Mouse (Mus musculus) stomach, embryonic 16.5 days (tissue): ENCODE data around the gene Slfn3. TPM values are rescaled to one million over a fixed set of nuclear protein-coding genes. Genes with fewer than 3 reads are reported as not detected.
"Not testable (repeated sequence)": the region's sequence is repeated elsewhere in the genome, so short reads cannot be mapped to it uniquely, and the experiment has no call there.

Experiments
- ATAC-seq: fragments of 200-750 bp; cut with Nextera tagmentation; 2 replicates; pipeline ENCODE4 v1.8.0; 2017; ENCODE audit warnings: moderate number of reproducible peaks, moderate TSS enrichment; ENCODE audit not compliant: insufficient read depth, low FRiP score
- H3K27ac ChIP-seq: fragments of 300-500 bp; sonication (generic); 2 replicates; pipeline ENCODE4 v1.5.1; 2014; ENCODE audit warnings: low read length
- H3K27me3 ChIP-seq: fragments of 300-500 bp; sonication (generic); 2 replicates; pipeline ENCODE4 v1.6.1; 2014; ENCODE audit warnings: low read length, control low read depth, mixed read lengths; ENCODE audit not compliant: control insufficient read depth, insufficient read depth
- H3K36me3 ChIP-seq: fragments of 300-500 bp; sonication (generic); 2 replicates; pipeline ENCODE4 v1.6.1; 2014; ENCODE audit warnings: low read length; ENCODE audit not compliant: control insufficient read depth, insufficient read depth
- H3K4me1 ChIP-seq: fragments of 300-500 bp; sonication (generic); 2 replicates; pipeline ENCODE4 v1.6.1; 2014; ENCODE audit warnings: low read length, control low read depth, mixed read lengths; ENCODE audit not compliant: control insufficient read depth, insufficient read depth
- H3K4me2 ChIP-seq: fragments of 300-500 bp; sonication (generic); 2 replicates; pipeline ENCODE4 v1.6.1; 2014; ENCODE audit warnings: low read depth, low read length, mixed read lengths
- H3K4me3 ChIP-seq: fragments of 300-500 bp; sonication (generic); replicated peaks from 2 replicates; pipeline ENCODE4 v1.5.1; 2014; ENCODE audit warnings: mild to moderate bottlenecking, low read length
- H3K9ac ChIP-seq: fragments of 300-500 bp; sonication (generic); 2 replicates; pipeline ENCODE4 v1.6.1; 2014; ENCODE audit warnings: low read length
- H3K9me3 ChIP-seq: fragments of 300-500 bp; sonication (generic); replicated peaks from 2 replicates; pipeline ENCODE4 v1.6.1; 2016; ENCODE audit warnings: low read length, control low read depth; ENCODE audit not compliant: control insufficient read depth
- WGBS: fragments of 180-500 bp; shearing (Covaris S2); extraction: QIAGEN DNeasy Blood & Tissue Kit; methylation state at CpG from one replicate; pipeline ENCODE4 v1.1.7; 2014; 5-methylcytosine and 5-hydroxymethylcytosine counted together
- polyA plus RNA-seq: library from polyadenylated mRNA; unstranded; fragments of >200 nt; fragmentation: Nextera tagmentation; extraction: Ambion mirVana; gene quantifications from 2 replicates; pipeline ENCODE4 v1.2.1, GENCODE M21; 2015

Slfn3 gene
- polyA plus RNA-seq, 1 experiment from 2014 or later = 0.80 TPM

DNA sequence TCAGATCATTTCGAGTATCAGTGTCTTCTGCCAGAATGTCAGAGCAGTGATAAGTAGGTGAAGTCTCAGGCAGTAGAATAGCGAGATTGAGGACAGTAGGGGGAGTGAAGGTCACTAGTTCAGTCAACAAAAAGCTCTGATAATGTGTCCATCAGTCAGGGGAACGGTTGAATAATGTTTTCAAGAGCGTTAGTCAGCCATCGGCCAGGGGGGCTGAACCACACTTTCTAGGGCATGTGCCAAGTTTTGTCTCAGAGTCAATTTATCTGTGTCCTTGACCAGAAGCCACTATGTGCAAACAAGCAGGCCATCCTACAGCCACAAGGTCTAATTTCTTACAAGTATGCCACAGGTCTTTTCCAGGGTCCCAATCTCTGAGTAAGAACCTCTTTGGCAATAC, 66.1 kb downstream of the Slfn3 start:
- H3K27me3 ChIP-seq, H3K4me2 ChIP-seq, H3K9me3 ChIP-seq, H3K4me1 ChIP-seq, ATAC-seq, H3K4me3 ChIP-seq, H3K9ac ChIP-seq, H3K27ac ChIP-seq, H3K36me3 ChIP-seq: not testable (repeated sequence)
- WGBS = 30% methylated on average over 5 of the region's 5 CpGs

DNA sequence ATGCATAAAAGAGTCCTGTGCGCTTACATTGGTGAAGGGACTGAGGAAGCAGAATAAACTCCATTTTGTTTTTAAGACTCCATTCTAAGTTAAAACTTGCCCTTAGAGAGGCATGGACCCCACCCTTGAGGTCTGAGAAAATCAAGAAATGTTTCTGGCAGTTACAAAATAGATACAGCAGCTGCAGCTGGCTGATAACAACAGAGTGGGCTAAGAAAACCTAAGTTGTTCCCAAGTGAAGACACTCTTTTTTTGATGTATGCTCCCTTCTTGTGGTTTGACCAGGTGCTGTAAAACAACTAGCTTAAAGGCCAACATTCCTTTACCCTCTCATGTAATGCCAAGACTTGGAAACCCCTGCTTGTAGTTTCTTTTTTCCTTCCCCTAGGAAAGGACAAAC, 71.5 kb downstream of the Slfn3 start:
- no peaks in the 10 kb centered on the region for H3K27me3 ChIP-seq

DNA sequence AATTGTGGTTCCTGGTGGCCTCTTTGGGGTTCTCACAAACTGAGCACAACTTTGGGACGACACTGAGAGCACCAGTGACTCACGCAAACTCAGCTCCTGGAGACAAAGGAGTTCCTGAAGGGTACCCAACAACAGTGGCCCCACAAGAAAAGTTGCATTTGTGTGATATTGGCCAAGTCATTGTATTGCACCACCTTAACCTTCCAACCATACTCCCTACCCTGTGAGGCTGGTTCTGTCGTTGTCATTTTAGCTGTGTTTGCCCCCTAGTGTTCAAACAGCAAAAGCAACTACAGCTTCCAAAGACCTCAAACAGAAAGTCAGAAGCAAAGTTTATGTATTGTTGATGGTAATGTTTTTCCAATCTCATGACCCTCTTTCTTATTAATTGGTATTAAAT, 72.0 kb downstream of the Slfn3 start:
- H3K27me3 ChIP-seq = no peaks in the 10 kb centered on the region
- no peaks in the 10 kb centered on the region for H3K36me3 ChIP-seq
- no peaks in the 10 kb centered on the region for H3K4me1 ChIP-seq
- H3K4me2 ChIP-seq = no peak overlapping the region
- ATAC-seq = no peak
- H3K9ac ChIP-seq = no peak overlapping the region
- H3K27ac ChIP-seq = no peak overlapping the region
- H3K9me3 ChIP-seq = no peaks in the 10 kb centered on the region
- H3K4me3 ChIP-seq = no peak overlapping the region
- 58% methylated on average over 3 of the region's 3 CpGs for WGBS

More for the DNA sequence above, 71.5 kb downstream of the Slfn3 start:
- H3K4me1 ChIP-seq = no peaks in the 10 kb centered on the region
- no peak overlapping the region for H3K4me2 ChIP-seq
- H3K27ac ChIP-seq = no peak overlapping the region
- no peak for ATAC-seq
- H3K4me3 ChIP-seq = no peak overlapping the region
- no peaks in the 10 kb centered on the region for H3K36me3 ChIP-seq
- H3K9ac ChIP-seq = no peak overlapping the region
- WGBS = 91% methylated on average over 1 of the region's 1 CpGs
- H3K9me3 ChIP-seq = no peaks in the 10 kb centered on the region

Other genes starting within 250 kb of the Slfn3 start
- gene Slfn5, start 240.0 kb upstream of the Slfn3 start, polyA plus RNA-seq = 1.9 and 2.3 TPM in 2 replicates
- gene Slfn9, start 199.5 kb upstream of the Slfn3 start, polyA plus RNA-seq = 21.2 and 21.3 TPM in 2 replicates
- 0.81 and 0.85 TPM in 2 replicates for gene Slfn8, start 170.5 kb upstream of the Slfn3 start, polyA plus RNA-seq
- 9.3 and 9.5 TPM in 2 replicates for gene Slfn2, start 126.2 kb upstream of the Slfn3 start, polyA plus RNA-seq
- gene Slfn1, start 74.5 kb upstream of the Slfn3 start, polyA plus RNA-seq = 1.4 and 1.5 TPM in 2 replicates
- 0.61 and 0.87 TPM in 2 replicates for gene Slfn4, start 16.1 kb upstream of the Slfn3 start, polyA plus RNA-seq
- 1.4 and 1.7 TPM in 2 replicates for gene Slfn14, start 95.4 kb downstream of the Slfn3 start, polyA plus RNA-seq
- 50.0 and 50.5 TPM in 2 replicates for gene Ap2b1, start 107.7 kb downstream of the Slfn3 start, polyA plus RNA-seq
- gene Pex12, start 111.3 kb downstream of the Slfn3 start, polyA plus RNA-seq = 13.6 and 15.0 TPM in 2 replicates
- 0.27 and 0.49 TPM in 2 replicates for gene Rasl10b, start 217.8 kb downstream of the Slfn3 start, polyA plus RNA-seq
- 0.14 TPM in 2 replicates for gene Gas2l2, start 238.1 kb downstream of the Slfn3 start, polyA plus RNA-seq
- 0.21 TPM in 1 of 2 replicates, not detected in the other for gene 1700020L24Rik, start 246.3 kb downstream of the Slfn3 start, polyA plus RNA-seq